Mouse (Mus musculus) kidney, embryonic 16.5 days (tissue): ENCODE results near the gene Kctd19. TPM values are rescaled to one million over a fixed set of nuclear protein-coding genes. Genes with fewer than 3 reads are reported as not detected.

Experiments
- ATAC-seq: fragments of 200-750 bp; cut with Nextera tagmentation; 2 replicates; pipeline ENCODE4 v1.8.0; 2017; ENCODE audit warnings: moderate TSS enrichment; ENCODE audit not compliant: low FRiP score, low TSS enrichment
- H3K27ac ChIP-seq: fragments of 300-500 bp; sonication (generic); 2 replicates; pipeline ENCODE4 v1.5.1; 2014; ENCODE audit warnings: low read length
- H3K27me3 ChIP-seq: fragments of 300-500 bp; sonication (generic); 2 replicates; pipeline ENCODE4 v1.6.1; 2014; ENCODE audit warnings: low read length, control low read depth, mixed read lengths; ENCODE audit not compliant: insufficient read depth
- H3K36me3 ChIP-seq: fragments of 300-500 bp; sonication (generic); 2 replicates; pipeline ENCODE4 v1.6.1; 2014; ENCODE audit warnings: low read length, control low read depth, mixed read lengths; ENCODE audit not compliant: insufficient read depth
- H3K4me1 ChIP-seq: fragments of 300-500 bp; sonication (generic); 2 replicates; pipeline ENCODE4 v1.6.1; 2014; ENCODE audit warnings: low read length, control low read depth, mixed read lengths; ENCODE audit not compliant: insufficient read depth
- H3K4me2 ChIP-seq: fragments of 300-500 bp; sonication (generic); replicated peaks from 2 replicates; pipeline ENCODE4 v1.6.1; 2014; ENCODE audit warnings: low read depth, low read length
- H3K4me3 ChIP-seq: fragments of 300-500 bp; sonication (generic); 2 replicates; pipeline ENCODE4 v1.5.1; 2014; ENCODE audit warnings: mild to moderate bottlenecking, low read length
- H3K9ac ChIP-seq: fragments of 300-500 bp; sonication (generic); replicated peaks from 2 replicates; pipeline ENCODE4 v1.6.1; 2014; ENCODE audit warnings: low read length
- H3K9me3 ChIP-seq: fragments of 300-500 bp; sonication (generic); 2 replicates; pipeline ENCODE4 v1.6.1; 2016; ENCODE audit warnings: low read length, control low read depth
- WGBS: fragments of 180-500 bp; shearing (Covaris S2); extraction: QIAGEN DNeasy Blood & Tissue Kit; methylation state at CpG from one replicate; pipeline ENCODE4 v1.1.7; 2014; 5-methylcytosine and 5-hydroxymethylcytosine counted together
- polyA plus RNA-seq: library from polyadenylated mRNA; unstranded; fragments of >200 nt; fragmentation: Nextera tagmentation; extraction: Ambion mirVana; gene quantifications from 2 replicates; pipeline ENCODE4 v1.2.1, GENCODE M21; 2015

The Kctd19 gene
- polyA plus RNA-seq, 1 experiment from 2014 or later, result not detected

GRCm38 (mm10) chr8:105374513-105374966, 38.8 kb downstream of the Kctd19 start:
- Histone ChIP-seq H3K4me3 (peak overlapping the region; percentile 26), H3K27ac (no peak overlapping the region), H3K9ac (peak overlapping the region; percentile 42; the same call in 1 of the 2 replicates), H3K4me2 (peak overlapping the region; percentile 46), H3K36me3 (no peaks in the 10 kb centered on the region), H3K4me1 (peaks cover 7% of the 10 kb centered on the region; the same call in 1 of the 2 replicates), H3K9me3 (no peaks in the 10 kb centered on the region), H3K27me3 (no peaks in the 10 kb centered on the region)
- 36% methylated on average over 33 of the region's 33 CpGs for WGBS
- ATAC-seq, result peak; percentile 35; the same call in 1 of the 2 replicates

- WGBS, result 52% methylated on average over 2 of the region's 2 CpGs
- no peak for ATAC-seq
- no peak within 1 kb of the TSS; the same call in 1 of the 2 replicates for H3K4me2 ChIP-seq
These were observed 40.3 kb downstream of the Kctd19 start, which contains the start of gene Plekhg4 for GRCm38 (mm10) chr8:105373032-105373431. Plekhg4 (plus strand) TSS chr8:105373274.

DNA sequence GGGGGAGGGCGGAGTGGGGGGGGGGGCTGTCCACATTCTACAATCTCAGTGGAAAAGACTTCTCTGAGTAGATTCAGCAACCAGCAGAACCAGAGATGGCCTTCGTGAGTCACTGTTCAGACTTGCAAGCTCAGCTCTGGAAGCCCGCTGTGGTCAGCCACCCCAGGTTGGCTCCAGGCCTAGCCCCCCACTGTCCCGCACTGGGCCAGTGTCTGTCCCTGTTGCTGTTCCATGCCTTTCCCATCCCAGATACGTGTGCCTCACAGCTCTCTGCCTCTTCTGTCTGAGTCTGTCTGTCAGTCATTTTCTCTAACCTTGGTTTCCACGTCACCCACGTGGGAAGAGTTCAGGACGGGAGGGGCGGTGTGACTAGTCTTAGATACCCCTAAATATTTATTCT, 40.8 kb downstream of the Kctd19 start:
- Histone ChIP-seq H3K9me3 (no peaks in the 10 kb centered on the region), H3K36me3 (no peaks in the 10 kb centered on the region), H3K27ac (no peak overlapping the region), H3K4me1 (no peaks in the 10 kb centered on the region), H3K27me3 (no peaks in the 10 kb centered on the region), H3K4me2 (no peak overlapping the region), H3K9ac (no peak overlapping the region), H3K4me3 (no peak overlapping the region)
- no peak for ATAC-seq
- 83% methylated on average over 9 of the region's 9 CpGs for WGBS

More at GRCm38 (mm10) chr8:105373032-105373431, 40.3 kb downstream of the Kctd19 start, which contains the start of gene Plekhg4:
- no peak within 1 kb of the TSS for H3K27ac ChIP-seq
- no peak within 1 kb of the TSS for H3K9ac ChIP-seq
- H3K4me1 ChIP-seq, result no peaks in the 10 kb centered on the region
- H3K4me3 ChIP-seq, result no peak within 1 kb of the TSS
- no peaks in the 10 kb centered on the region for H3K27me3 ChIP-seq
- H3K9me3 ChIP-seq, result no peaks in the 10 kb centered on the region
- no peaks in the 10 kb centered on the region for H3K36me3 ChIP-seq

DNA sequence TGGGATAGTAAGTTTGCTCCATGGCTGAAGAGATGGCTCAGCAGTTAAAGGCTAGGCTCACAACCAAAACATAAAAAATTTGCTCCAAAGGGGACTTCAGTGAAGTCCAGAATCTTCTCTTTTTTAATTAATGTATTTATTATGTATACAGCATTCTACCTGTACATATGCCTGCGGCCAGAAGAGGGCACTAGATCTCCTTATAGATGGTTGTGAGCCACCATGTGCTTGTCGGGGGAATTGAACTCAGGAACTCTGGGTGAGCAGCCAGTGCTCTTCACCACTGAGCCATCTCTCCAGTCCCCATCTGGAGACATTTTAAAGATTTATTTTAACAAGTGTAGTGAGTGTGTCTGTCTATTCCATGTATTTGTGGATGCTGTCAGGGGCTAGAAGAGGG, 46.2 kb downstream of the Kctd19 start:
- H3K4me3 ChIP-seq, result no peak overlapping the region
- H3K27ac ChIP-seq, result no peak overlapping the region
- ATAC-seq, result no peak
- no peak overlapping the region for H3K9ac ChIP-seq
- H3K36me3 ChIP-seq, result no peaks in the 10 kb centered on the region
- WGBS, result 78% methylated on average over 2 of the region's 2 CpGs
- H3K27me3 ChIP-seq, result no peaks in the 10 kb centered on the region
- H3K9me3 ChIP-seq, result no peaks in the 10 kb centered on the region
- peaks cover 8% of the 10 kb centered on the region; the same call in 1 of the 2 replicates for H3K4me1 ChIP-seq
- no peak overlapping the region for H3K4me2 ChIP-seq

DNA sequence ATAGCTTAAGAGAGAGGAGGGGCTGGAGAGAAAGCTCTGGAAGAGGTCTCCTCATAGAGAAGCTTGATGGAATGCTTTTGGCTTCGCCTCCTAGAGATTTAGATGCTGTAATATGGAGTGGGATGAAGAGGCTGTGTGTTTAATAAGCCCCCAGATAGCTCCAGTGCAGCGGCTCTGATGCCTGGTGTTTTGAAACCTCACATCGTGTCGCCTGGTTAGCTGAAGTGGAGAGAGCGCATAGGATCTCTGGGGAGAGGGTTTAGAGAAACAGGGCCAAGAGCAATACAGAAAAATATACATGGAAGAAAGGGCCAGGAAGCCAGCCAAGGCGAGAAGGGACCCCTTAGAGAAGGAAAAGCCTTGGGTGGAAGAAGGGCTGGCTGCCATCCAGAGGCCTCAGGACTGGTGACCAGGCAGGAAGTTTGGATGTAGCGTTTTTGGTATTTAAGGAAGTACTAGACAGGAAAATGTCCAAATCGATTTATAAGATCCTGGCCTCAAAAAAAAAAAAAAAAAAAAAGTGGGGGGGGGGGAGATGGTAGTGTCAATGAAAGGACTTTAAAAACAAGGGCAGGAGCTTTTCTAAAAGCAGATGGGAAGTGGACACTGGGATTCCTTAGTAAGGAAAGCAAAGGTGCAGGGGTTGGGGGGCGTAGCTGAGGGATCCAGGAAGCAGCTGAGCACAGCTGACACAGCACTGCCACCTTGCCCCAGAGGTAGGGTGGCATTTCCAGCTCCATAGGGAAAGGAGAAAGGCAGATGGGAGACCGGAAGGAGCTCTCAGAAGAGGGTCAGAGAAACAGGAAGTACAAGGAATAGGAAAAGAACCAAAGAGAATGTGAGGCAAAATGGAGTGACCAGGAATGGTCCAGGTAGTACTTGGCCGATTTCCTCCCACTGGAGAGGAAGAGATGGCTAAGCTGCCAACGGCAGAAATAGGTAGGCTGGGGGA, 51.3 kb downstream of the Kctd19 start:
- ATAC-seq, result peak; percentile 37; the same call in 1 of the 2 replicates
- no peaks in the 10 kb centered on the region for H3K36me3 ChIP-seq
- no peaks in the 10 kb centered on the region for H3K27me3 ChIP-seq
- WGBS, result 59% methylated on average over 12 of the region's 12 CpGs
- H3K4me3 ChIP-seq, result no peak overlapping the region
- no peak overlapping the region for H3K4me2 ChIP-seq
- no peaks in the 10 kb centered on the region for H3K9me3 ChIP-seq
- peak overlapping the region; percentile 70; the same call in 1 of the 2 replicates for H3K27ac ChIP-seq
- H3K9ac ChIP-seq, result no peak overlapping the region
- peaks cover 14% of the 10 kb centered on the region for H3K4me1 ChIP-seq

- H3K9ac ChIP-seq, result no peak overlapping the region
- H3K4me2 ChIP-seq, result no peak overlapping the region
- H3K27me3 ChIP-seq, result no peaks in the 10 kb centered on the region
- H3K27ac ChIP-seq, result no peak overlapping the region
- H3K36me3 ChIP-seq, result no peaks in the 10 kb centered on the region
- peaks cover 21% of the 10 kb centered on the region for H3K4me1 ChIP-seq
- 43% methylated on average over 4 of the region's 4 CpGs for WGBS
- no peak overlapping the region for H3K4me3 ChIP-seq
- ATAC-seq, result no peak
- no peaks in the 10 kb centered on the region for H3K9me3 ChIP-seq
These were observed 53.7 kb downstream of the Kctd19 start for GRCm38 (mm10) chr8:105359646-105360045.

GRCm38 (mm10) chr8:105359208-105359607, 54.1 kb downstream of the Kctd19 start:
- H3K27ac ChIP-seq, result no peak overlapping the region
- WGBS, result 48% methylated on average over 15 of the region's 15 CpGs
- no peaks in the 10 kb centered on the region for H3K36me3 ChIP-seq
- no peaks in the 10 kb centered on the region for H3K9me3 ChIP-seq
- H3K27me3 ChIP-seq, result no peaks in the 10 kb centered on the region
- H3K4me3 ChIP-seq, result no peak overlapping the region
- no peak overlapping the region for H3K9ac ChIP-seq
- 0 out of 2 replicates have a peak overlapping the region, but pooled peaks have one; percentile 1 for H3K4me2 ChIP-seq
- peak; percentile 58 for ATAC-seq
- peaks cover 21% of the 10 kb centered on the region for H3K4me1 ChIP-seq

- H3K4me1 ChIP-seq, result peaks cover 14% of the 10 kb centered on the region
- H3K9me3 ChIP-seq, result no peaks in the 10 kb centered on the region
- H3K4me2 ChIP-seq, result no peak overlapping the region
- H3K9ac ChIP-seq, result no peak overlapping the region
- no peak overlapping the region for H3K27ac ChIP-seq
- no peaks in the 10 kb centered on the region for H3K36me3 ChIP-seq
- H3K27me3 ChIP-seq, result no peaks in the 10 kb centered on the region
- H3K4me3 ChIP-seq, result no peak overlapping the region
- WGBS, result 84% methylated on average over 14 of the region's 14 CpGs
- ATAC-seq, result no peak
These were observed 56.6 kb downstream of the Kctd19 start for GRCm38 (mm10) chr8:105356681-105357080.

DNA sequence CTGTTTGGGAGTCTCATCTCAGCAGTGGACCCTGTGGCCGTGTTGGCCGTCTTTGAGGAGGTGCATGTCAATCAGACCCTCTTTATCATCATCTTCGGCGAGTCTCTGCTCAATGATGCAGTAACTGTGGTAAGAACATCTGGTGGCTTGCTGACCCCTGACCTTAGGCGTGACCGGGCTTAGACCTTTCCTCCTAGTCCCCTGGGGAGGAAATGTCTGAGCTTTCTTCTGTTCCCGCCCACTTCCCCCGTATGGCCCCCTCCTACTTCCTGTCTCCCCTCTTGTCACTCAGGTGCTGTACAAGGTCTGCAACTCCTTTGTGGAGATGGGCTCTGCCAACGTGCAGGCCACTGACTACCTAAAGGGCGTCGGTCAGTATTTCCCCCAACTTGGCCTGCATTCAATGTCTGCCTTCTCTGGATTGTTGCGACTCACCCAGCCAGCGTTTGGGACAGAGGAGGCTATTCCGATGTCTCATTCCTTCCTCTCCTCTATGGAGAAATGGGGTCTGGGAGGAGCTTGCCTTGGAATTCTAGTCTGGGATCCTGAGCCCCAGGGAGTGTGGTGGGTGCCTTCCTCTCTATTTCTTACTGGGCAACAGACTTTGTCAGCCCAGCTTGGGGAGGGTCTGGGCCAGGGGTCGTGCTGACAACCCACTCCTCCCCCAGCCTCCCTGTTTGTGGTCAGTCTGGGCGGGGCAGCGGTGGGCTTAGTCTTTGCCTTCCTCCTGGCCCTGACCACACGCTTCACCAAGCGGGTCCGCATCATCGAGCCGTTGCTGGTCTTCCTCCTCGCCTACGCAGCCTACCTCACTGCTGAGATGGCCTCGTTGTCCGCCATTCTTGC, 57.9 kb downstream of the Kctd19 start:
- no peak for ATAC-seq
- H3K4me1 ChIP-seq, result peaks cover 14% of the 10 kb centered on the region
- no peaks in the 10 kb centered on the region for H3K9me3 ChIP-seq
- 57% methylated on average over 26 of the region's 26 CpGs for WGBS
- no peak overlapping the region for H3K4me2 ChIP-seq
- H3K27me3 ChIP-seq, result peaks cover 8% of the 10 kb centered on the region
- no peak overlapping the region for H3K9ac ChIP-seq
- no peak overlapping the region for H3K27ac ChIP-seq
- no peak overlapping the region for H3K4me3 ChIP-seq
- no peaks in the 10 kb centered on the region for H3K36me3 ChIP-seq
